ENCODE assay signal across 8 mouse cellular contexts in genomic region chr10:116949111-116950008, GRCm38 (mm10). TPM values are rescaled to one million over a fixed set of nuclear protein-coding genes. Genes with fewer than 3 reads are reported as not detected.
DNase-seq lines count a peak whose midpoint lies in the region; ATAC-seq and TF ChIP-seq lines count a peak whose summit lies in the region.

No protein-coding gene starts in this region.

- peak; percentile 38; the same call in 1 of the 2 replicates for ATAC-seq in embryonic facial prominence, embryonic 14.5 days (ENCODE audit: low read depth)
- peak; percentile 2; the same call in 1 of the 2 replicates for ATAC-seq in liver, embryonic 14.5 days (ENCODE audit: insufficient read depth)
- no peak; the same call in 1 of the 2 replicates for ATAC-seq in neural tube, embryonic 13.5 days (ENCODE audit: low read depth)

- no peaks in the 10 kb centered on the region for H3K9me3 ChIP-seq in embryonic facial prominence, embryonic 14.5 days (ENCODE audit: control insufficient read depth, low read length)
- H3K9me3 ChIP-seq in liver, embryonic 14.5 days (ENCODE audit: control insufficient read depth, low read length) = no peaks in the 10 kb centered on the region
- H3K9me3 ChIP-seq in neural tube, embryonic 13.5 days = no peaks in the 10 kb centered on the region

- intact Hi-C loops in left cerebral cortex, adult 2 months (cut with DNase I) = loop anchor here (2.0 to 10.0 kb wide), 2 partner anchors 83 to 195 kb away; partner anchors contain the start of gene Frs2

- peak overlapping the region; percentile 70 for H3K27ac ChIP-seq in left cerebral cortex, adult 2 months
- peak overlapping the region; percentile 70 for H3K27ac ChIP-seq in embryonic facial prominence, embryonic 14.5 days (replicated peaks; ENCODE audit: low read depth, low read length)
- no peak overlapping the region; the same call in 1 of the 2 replicates for H3K27ac ChIP-seq in liver, embryonic 14.5 days
- peak overlapping the region; percentile 92 for H3K27ac ChIP-seq in neural tube, embryonic 13.5 days (replicated peaks)

- no peak for TF ChIP-seq CTCF in left cerebral cortex, adult 2 months (IDR thresholded peaks at IDR 0.05)
- TF ChIP-seq CTCF in liver, embryonic 14.5 days (IDR thresholded peaks at IDR 0.05; ENCODE audit: low read depth) = no peak

- WGBS in embryonic facial prominence, embryonic 14.5 days = 2% methylated on average over 39 of the region's 44 CpGs
- WGBS in liver, embryonic 14.5 days (ENCODE audit: insufficient replicate concordance) = 8% methylated on average over 43 of the region's 44 CpGs
- WGBS in neural tube, embryonic 13.5 days = 2% methylated on average over 44 of the region's 44 CpGs

- peak overlapping the region; percentile 76 for H3K9ac ChIP-seq in embryonic facial prominence, embryonic 14.5 days (ENCODE audit: low read depth, low read length)
- peak overlapping the region; percentile 78 for H3K9ac ChIP-seq in liver, embryonic 14.5 days (replicated peaks)
- peak overlapping the region; percentile 87 for H3K9ac ChIP-seq in neural tube, embryonic 13.5 days

- H3K27me3 ChIP-seq in embryonic facial prominence, embryonic 14.5 days (replicated peaks; ENCODE audit: control insufficient read depth, insufficient read depth, low read length) = no peaks in the 10 kb centered on the region
- no peaks in the 10 kb centered on the region for H3K27me3 ChIP-seq in liver, embryonic 14.5 days (ENCODE audit: control insufficient read depth, insufficient read depth, low read length)
- H3K27me3 ChIP-seq in neural tube, embryonic 13.5 days = no peaks in the 10 kb centered on the region

- peak overlapping the region; percentile 67 for H3K4me3 ChIP-seq in left cerebral cortex, adult 2 months
- H3K4me3 ChIP-seq in embryonic facial prominence, embryonic 14.5 days (ENCODE audit: low read depth, low read length) = peak overlapping the region; percentile 80
- peak overlapping the region; percentile 80 to 83 for H3K4me3 ChIP-seq in liver, embryonic 14.5 days (ENCODE audit: insufficient read depth in 1 of 2, low read depth in 2 of 2, low read length in 2 of 2)
- peak overlapping the region; percentile 88 for H3K4me3 ChIP-seq in neural tube, embryonic 13.5 days

- DNase-seq in left cerebral cortex, adult 2 months (ENCODE audit: extremely low spot score in 1 of 2, low spot score in 2 of 2) = peak; percentile 46 to 51
- no peak for DNase-seq in left cerebral cortex, adult 11 months (ENCODE audit: low spot score)
- DNase-seq in adrenal gland, adult 2 months = peak; percentile 60
- peak; percentile 52 for DNase-seq in embryonic facial prominence, embryonic 14.5 days (ENCODE audit: low spot score)
- peak; percentile 33 for DNase-seq in hindlimb bud, embryonic 11.5 days (ENCODE audit: extremely low spot score, low read depth, low spot score)
- DNase-seq in liver, embryonic 14.5 days (ENCODE audit: low read depth in 3 of 3, low spot score in 3 of 3) = no peak
- no peak for DNase-seq in c-Kit-positive CD71-positive TER-119-positive erythroid progenitor cells, embryonic 14.5 days (ENCODE audit: low spot score)

- H3K36me3 ChIP-seq in embryonic facial prominence, embryonic 14.5 days (ENCODE audit: control insufficient read depth, insufficient read depth, low read length) = no peaks in the 10 kb centered on the region
- H3K36me3 ChIP-seq in liver, embryonic 14.5 days (replicated peaks; ENCODE audit: control insufficient read depth, insufficient read depth, low read depth) = no peaks in the 10 kb centered on the region
- no peaks in the 10 kb centered on the region for H3K36me3 ChIP-seq in neural tube, embryonic 13.5 days

- TF ChIP-seq EP300 in liver, embryonic 14.5 days (IDR thresholded peaks at IDR 0.05; ENCODE audit: low read depth) = no peak

- H3K4me2 ChIP-seq in embryonic facial prominence, embryonic 14.5 days (ENCODE audit: low read depth, low read length) = peak overlapping the region; percentile 62
- H3K4me2 ChIP-seq in liver, embryonic 14.5 days (ENCODE audit: low read depth) = peak overlapping the region; percentile 98
- peak overlapping the region; percentile 71 for H3K4me2 ChIP-seq in neural tube, embryonic 13.5 days

- H3K4me1 ChIP-seq in embryonic facial prominence, embryonic 14.5 days (ENCODE audit: control insufficient read depth, insufficient read depth, low read length) = peaks cover 12% of the 10 kb centered on the region; the same call in 1 of the 2 replicates
- peaks cover 6 to 15% of the 10 kb centered on the region in 2 experiments; a peak in 3 of 4 replicates for H3K4me1 ChIP-seq in liver, embryonic 14.5 days (replicated peaks; ENCODE audit: control insufficient read depth in 2 of 2, insufficient read depth in 2 of 2, low read length in 1 of 2)
- H3K4me1 ChIP-seq in neural tube, embryonic 13.5 days (replicated peaks) = peaks cover 42% of the 10 kb centered on the region

RNA-seq across cellular contexts. Expression of gene Rab3ip, which starts 1.2 kb away (rescaled TPM):
- 10 to 100 TPM; 42.6 to 47.3 TPM for total RNA-seq in left cerebral cortex, adult 2 months (2021)
- total RNA-seq in adrenal gland, adult 2 months (2021) = 10 to 100 TPM; 36.8 to 37.9 TPM
- polyA plus RNA-seq in adrenal gland, adult 2 months (2012; rRNA removed) = 45.4 and 52.2 TPM in 2 replicates
- polyA plus RNA-seq in embryonic facial prominence, embryonic 14.5 days (2014; fragmentation: Nextera tagmentation; extraction: Ambion mirVana) = 28.6 and 29.9 TPM in 2 replicates
- 6.2 and 6.6 TPM in 2 replicates for polyA plus RNA-seq in liver, embryonic 14.5 days (2012; rRNA removed)
- polyA plus RNA-seq in liver, embryonic 14.5 days (2014; fragmentation: Nextera tagmentation; extraction: Ambion mirVana) = 7.4 and 7.5 TPM in 2 replicates
- polyA plus RNA-seq in neural tube, embryonic 13.5 days (2015; fragmentation: Nextera tagmentation; extraction: Ambion mirVana) = 50.7 and 50.8 TPM in 2 replicates

RNA-seq across cellular contexts. Expression of gene Gm10271, which starts 23.0 kb away (rescaled TPM):
- total RNA-seq in left cerebral cortex, adult 2 months (2021) = not detected
- total RNA-seq in adrenal gland, adult 2 months (2021) = not detected
- polyA plus RNA-seq in adrenal gland, adult 2 months (2012; rRNA removed) = not detected in 2 replicates
- polyA plus RNA-seq in embryonic facial prominence, embryonic 14.5 days (2014; fragmentation: Nextera tagmentation; extraction: Ambion mirVana) = not detected in 2 replicates
- polyA plus RNA-seq in liver, embryonic 14.5 days (2012; rRNA removed) = not detected in 2 replicates
- not detected in 2 replicates for polyA plus RNA-seq in liver, embryonic 14.5 days (2014; fragmentation: Nextera tagmentation; extraction: Ambion mirVana)
- not detected in 2 replicates for polyA plus RNA-seq in neural tube, embryonic 13.5 days (2015; fragmentation: Nextera tagmentation; extraction: Ambion mirVana)

RNA-seq across cellular contexts. Expression of gene Best3, which starts 36.8 kb away (rescaled TPM):
- total RNA-seq in left cerebral cortex, adult 2 months (2021) = under 1 TPM; 0.12 to 0.29 TPM
- total RNA-seq in adrenal gland, adult 2 months (2021) = under 1 TPM; 0.29 to 0.31 TPM
- polyA plus RNA-seq in adrenal gland, adult 2 months (2012; rRNA removed) = 0.37 and 0.42 TPM in 2 replicates
- 2.3 and 4.6 TPM in 2 replicates for polyA plus RNA-seq in embryonic facial prominence, embryonic 14.5 days (2014; fragmentation: Nextera tagmentation; extraction: Ambion mirVana)
- not detected in 2 replicates for polyA plus RNA-seq in liver, embryonic 14.5 days (2012; rRNA removed)
- polyA plus RNA-seq in liver, embryonic 14.5 days (2014; fragmentation: Nextera tagmentation; extraction: Ambion mirVana) = not detected in 2 replicates
- 0.34 TPM in 1 of 2 replicates, not detected in the other for polyA plus RNA-seq in neural tube, embryonic 13.5 days (2015; fragmentation: Nextera tagmentation; extraction: Ambion mirVana)

RNA-seq across cellular contexts. Expression of gene Myrfl, which starts 52.6 kb away (rescaled TPM):
- under 1 TPM in 1 of 2 experiments, not detected in 1; 0.23 TPM for total RNA-seq in left cerebral cortex, adult 2 months (2021)
- under 1 TPM in 1 of 2 experiments, not detected in 1; 0.21 TPM for total RNA-seq in adrenal gland, adult 2 months (2021)
- 0.12 TPM in 1 of 2 replicates, not detected in the other for polyA plus RNA-seq in adrenal gland, adult 2 months (2012; rRNA removed)
- polyA plus RNA-seq in embryonic facial prominence, embryonic 14.5 days (2014; fragmentation: Nextera tagmentation; extraction: Ambion mirVana) = 0.26 and 0.31 TPM in 2 replicates
- 0.02 TPM in 1 of 2 replicates, not detected in the other for polyA plus RNA-seq in liver, embryonic 14.5 days (2012; rRNA removed)
- polyA plus RNA-seq in liver, embryonic 14.5 days (2014; fragmentation: Nextera tagmentation; extraction: Ambion mirVana) = not detected in 2 replicates
- polyA plus RNA-seq in neural tube, embryonic 13.5 days (2015; fragmentation: Nextera tagmentation; extraction: Ambion mirVana) = 0.15 and 0.27 TPM in 2 replicates

Comparison
In these comparisons a context has a peak if more than half of its experiments do, and no peak if none do; other contexts are left out.
1. DNase-seq: peak in left cerebral cortex, adult 2 months (2 of 2), adrenal gland, adult 2 months (single experiment), embryonic facial prominence, embryonic 14.5 days (single experiment) and hindlimb bud, embryonic 11.5 days (single experiment); none in left cerebral cortex, adult 11 months (single experiment), liver, embryonic 14.5 days (0 of 3) and c-Kit-positive CD71-positive TER-119-positive erythroid progenitor cells, embryonic 14.5 days (single experiment).
2. Peak in every context shown above with its lines, with median percentiles within 50 percentile points of each other: H3K4me3 ChIP-seq, H3K4me2 ChIP-seq and H3K9ac ChIP-seq.